9 mouse cellular contexts compared by ENCODE assay signal in genomic region chr14:93350906-93351305, GRCm38 (mm10).
DNase-seq lines count a peak whose midpoint lies in the region; ATAC-seq and TF ChIP-seq lines count a peak whose summit lies in the region.
"Had no signal": no experiment of that assay in that cellular context is flagged by ENCODE, and none has a peak within 500 bp of the region (broad histone marks: within the 10 kb centered on the region; RNA-seq: fewer than 3 reads in every experiment).

No protein-coding gene starts in this region.

- no peak overlapping the region for H3K4me2 ChIP-seq in lung, embryonic 14.5 days
- no peak overlapping the region for H3K4me2 ChIP-seq in hindbrain, embryonic 14.5 days (replicated peaks)
- H3K4me2 ChIP-seq: limb, embryonic 15.5 days had no signal

- no peaks in the 10 kb centered on the region for H3K36me3 ChIP-seq in lung, embryonic 14.5 days (ENCODE audit: insufficient read depth)
- H3K36me3 ChIP-seq in hindbrain, embryonic 14.5 days (replicated peaks; ENCODE audit: control insufficient read depth, insufficient read depth), result no peaks in the 10 kb centered on the region
- H3K36me3 ChIP-seq: limb, embryonic 15.5 days had no signal

- no peaks in the 10 kb centered on the region for H3K4me1 ChIP-seq in lung, embryonic 14.5 days (ENCODE audit: insufficient read depth)
- H3K4me1 ChIP-seq in lung, adult 2 months (ENCODE audit: control insufficient read depth, insufficient read depth, low read length), result no peaks in the 10 kb centered on the region
- no peaks in the 10 kb centered on the region for H3K4me1 ChIP-seq in hindbrain, embryonic 14.5 days (replicated peaks; ENCODE audit: control insufficient read depth, insufficient read depth, low read length)
- H3K4me1 ChIP-seq: limb, embryonic 15.5 days had no signal

- no peak for TF ChIP-seq POLR2A in lung, adult 2 months (IDR thresholded peaks at IDR 0.05; ENCODE audit: borderline replicate concordance, extremely low read depth, low read depth, low read length)

- no peaks in the 10 kb centered on the region for H3K9me3 ChIP-seq in lung, embryonic 14.5 days (ENCODE audit: low read depth, low read length)
- H3K9me3 ChIP-seq in hindbrain, embryonic 14.5 days (ENCODE audit: control insufficient read depth, low read length), result no peaks in the 10 kb centered on the region
- H3K9me3 ChIP-seq: limb, embryonic 15.5 days had no signal

- TF ChIP-seq CTCF in lung, embryonic 14.5 days (IDR thresholded peaks at IDR 0.05; ENCODE audit: low read depth), result no peak
- no peak for TF ChIP-seq CTCF in lung, adult 2 months (IDR thresholded peaks at IDR 0.05; ENCODE audit: insufficient read depth, low read length)

- WGBS in lung, embryonic 14.5 days, result 53% methylated on average over 6 of the region's 6 CpGs
- WGBS in lung, adult 2 months, result 48% methylated on average over 6 of the region's 6 CpGs
- WGBS in hindbrain, embryonic 14.5 days, result 33% methylated on average over 6 of the region's 6 CpGs

- H3K4me3 ChIP-seq in lung, embryonic 14.5 days (ENCODE audit: low read depth, low read length), result no peak overlapping the region
- H3K4me3 ChIP-seq in lung, adult 2 months (replicated peaks; ENCODE audit: extremely low read depth, low read depth, low read length), result no peak overlapping the region
- H3K4me3 ChIP-seq in hindbrain, embryonic 14.5 days (replicated peaks; ENCODE audit: low read length), result no peak overlapping the region
- H3K4me3 ChIP-seq: limb, embryonic 15.5 days had no signal

- H3K27ac ChIP-seq in lung, embryonic 14.5 days (ENCODE audit: low read depth), result no peak overlapping the region
- H3K27ac ChIP-seq in hindbrain, embryonic 14.5 days, result no peak overlapping the region
- H3K27ac ChIP-seq: limb, embryonic 15.5 days had no signal

- peak; percentile 28 for DNase-seq in lung, embryonic 14.5 days
- DNase-seq in lung, adult 2 months, result no peak
- peak; percentile 23 for DNase-seq in embryo, embryonic 11 days
- DNase-seq in hindbrain, embryonic 14.5 days (ENCODE audit: low spot score), result peak; percentile 52
- peak; percentile 34 for DNase-seq in lung, postnatal 25 days (ENCODE audit: low spot score)
- no peak for DNase-seq in spleen, adult 12 weeks (ENCODE audit: low spot score)
- DNase-seq in kidney, adult 18-20 months, result no peak
- no peak for DNase-seq in kidney, adult 8-10 months

- H3K27me3 ChIP-seq in lung, embryonic 14.5 days (ENCODE audit: insufficient read depth, low read length), result no peaks in the 10 kb centered on the region
- no peaks in the 10 kb centered on the region for H3K27me3 ChIP-seq in hindbrain, embryonic 14.5 days (ENCODE audit: control insufficient read depth, insufficient read depth, low read length)
- H3K27me3 ChIP-seq: limb, embryonic 15.5 days had no signal

- no peak overlapping the region for H3K9ac ChIP-seq in lung, embryonic 14.5 days
- H3K9ac ChIP-seq in hindbrain, embryonic 14.5 days, result no peak overlapping the region
- H3K9ac ChIP-seq: limb, embryonic 15.5 days had no signal

- ATAC-seq in lung, embryonic 14.5 days (ENCODE audit: insufficient read depth), result no peak
- no peak for ATAC-seq in hindbrain, embryonic 14.5 days (ENCODE audit: low FRiP score)

Comparison
In these comparisons a context has a peak if more than half of its experiments do, and no peak if none do; other contexts are left out.
1. DNase-seq: peak in lung, embryonic 14.5 days (single experiment), embryo, embryonic 11 days (single experiment), hindbrain, embryonic 14.5 days (single experiment) and lung, postnatal 25 days (single experiment); none in lung, adult 2 months (single experiment), spleen, adult 12 weeks (single experiment), kidney, adult 18-20 months (single experiment) and kidney, adult 8-10 months (0 of 2).